In genomic region chr13:69645694-69646423, GRCm38 (mm10) we compare ENCODE assay signal across 28 mouse cellular contexts. TPM values are rescaled to one million over a fixed set of nuclear protein-coding genes. Genes with fewer than 3 reads are reported as not detected.
DNase-seq lines count a peak whose midpoint lies in the region; ATAC-seq and TF ChIP-seq lines count a peak whose summit lies in the region.
"Had no signal": no experiment of that assay in that cellular context is flagged by ENCODE, and none has a peak within 500 bp of the region (broad histone marks: within the 10 kb centered on the region; RNA-seq: fewer than 3 reads in every experiment).

No protein-coding gene starts in this region.

- no peaks in the 10 kb centered on the region for H3K36me3 ChIP-seq in hindbrain, postnatal 0 days (ENCODE audit: insufficient read depth, low read length)
- no peaks in the 10 kb centered on the region for H3K36me3 ChIP-seq in hindbrain, embryonic 12.5 days
- no peaks in the 10 kb centered on the region for H3K36me3 ChIP-seq in midbrain, postnatal 0 days (ENCODE audit: insufficient read depth, low read length)
- no peaks in the 10 kb centered on the region for H3K36me3 ChIP-seq in midbrain, embryonic 11.5 days (ENCODE audit: control insufficient read depth, insufficient read depth, low read length)
- H3K36me3 ChIP-seq: embryonic facial prominence, embryonic 12.5 days; hindbrain, embryonic 15.5 days had no signal

- no peak overlapping the region for H3K4me2 ChIP-seq in hindbrain, postnatal 0 days (ENCODE audit: low read depth, low read length)
- H3K4me2 ChIP-seq in hindbrain, embryonic 12.5 days (replicated peaks) = no peak overlapping the region
- H3K4me2 ChIP-seq in midbrain, postnatal 0 days (ENCODE audit: low read depth, low read length, poor library complexity, severe bottlenecking) = no peak overlapping the region
- H3K4me2 ChIP-seq in midbrain, embryonic 11.5 days = no peak overlapping the region
- H3K4me2 ChIP-seq: embryonic facial prominence, embryonic 12.5 days; forebrain, embryonic 13.5 days; heart, embryonic 13.5 days; hindbrain, embryonic 15.5 days; limb, embryonic 12.5 days; lung, embryonic 14.5 days; neural tube, embryonic 13.5 days had no signal

- no peak overlapping the region for H3K4me3 ChIP-seq in hindbrain, postnatal 0 days (ENCODE audit: low read length)
- H3K4me3 ChIP-seq in hindbrain, embryonic 12.5 days = no peak overlapping the region
- H3K4me3 ChIP-seq in midbrain, postnatal 0 days (ENCODE audit: low read depth, low read length) = no peak overlapping the region
- no peak overlapping the region for H3K4me3 ChIP-seq in midbrain, embryonic 11.5 days (ENCODE audit: low read depth, low read length)
- H3K4me3 ChIP-seq: embryonic facial prominence, embryonic 12.5 days; erythroblast, embryonic 14.5 days; forebrain, embryonic 13.5 days; heart, embryonic 13.5 days; hindbrain, embryonic 15.5 days; limb, embryonic 12.5 days; neural tube, embryonic 13.5 days had no signal

- H3K4me1 ChIP-seq in hindbrain, postnatal 0 days (ENCODE audit: insufficient read depth, low read length) = no peaks in the 10 kb centered on the region
- H3K4me1 ChIP-seq in hindbrain, embryonic 12.5 days = no peaks in the 10 kb centered on the region
- no peaks in the 10 kb centered on the region for H3K4me1 ChIP-seq in midbrain, postnatal 0 days (ENCODE audit: insufficient read depth, low read length)
- H3K4me1 ChIP-seq in midbrain, embryonic 11.5 days (ENCODE audit: control insufficient read depth, insufficient read depth, low read length) = no peaks in the 10 kb centered on the region
- H3K4me1 ChIP-seq: embryonic facial prominence, embryonic 12.5 days; forebrain, embryonic 13.5 days; heart, embryonic 13.5 days; hindbrain, embryonic 15.5 days; limb, embryonic 12.5 days; neural tube, embryonic 13.5 days had no signal

- ATAC-seq in hindbrain, postnatal 0 days = peak; percentile 61
- no peak for ATAC-seq in hindbrain, embryonic 12.5 days (ENCODE audit: low FRiP score)
- ATAC-seq in midbrain, postnatal 0 days (ENCODE audit: low FRiP score) = peak; percentile 68; the same call in 1 of the 2 replicates
- ATAC-seq in midbrain, embryonic 11.5 days (ENCODE audit: low FRiP score) = no peak
- ATAC-seq: forebrain, embryonic 13.5 days; intestine, embryonic 16.5 days had no signal

- TF ChIP-seq CTCF in hindbrain, postnatal 0 days (IDR thresholded peaks at IDR 0.05; ENCODE audit: low read depth) = no peak
- no peak for TF ChIP-seq CTCF in midbrain, postnatal 0 days (IDR thresholded peaks at IDR 0.05)

- H3K9me3 ChIP-seq in hindbrain, postnatal 0 days (ENCODE audit: low read length) = no peaks in the 10 kb centered on the region
- no peaks in the 10 kb centered on the region for H3K9me3 ChIP-seq in hindbrain, embryonic 12.5 days (replicated peaks)
- H3K9me3 ChIP-seq in midbrain, postnatal 0 days (ENCODE audit: low read length) = no peaks in the 10 kb centered on the region
- H3K9me3 ChIP-seq in midbrain, embryonic 11.5 days (ENCODE audit: control insufficient read depth, low read length) = no peaks in the 10 kb centered on the region
- H3K9me3 ChIP-seq: embryonic facial prominence, embryonic 12.5 days; forebrain, embryonic 13.5 days; heart, embryonic 13.5 days; hindbrain, embryonic 15.5 days; limb, embryonic 12.5 days; neural tube, embryonic 13.5 days had no signal

- H3K27ac ChIP-seq in hindbrain, postnatal 0 days = no peak overlapping the region; the same call in 1 of the 2 replicates
- no peak overlapping the region for H3K27ac ChIP-seq in hindbrain, embryonic 12.5 days
- no peak overlapping the region; the same call in 1 of the 2 replicates for H3K27ac ChIP-seq in midbrain, postnatal 0 days (ENCODE audit: low read depth, low read length)
- H3K27ac ChIP-seq in midbrain, embryonic 11.5 days (ENCODE audit: low read depth, low read length) = no peak overlapping the region
- H3K27ac ChIP-seq: embryonic facial prominence, embryonic 12.5 days; forebrain, embryonic 13.5 days; heart, embryonic 13.5 days; hindbrain, embryonic 15.5 days; limb, embryonic 12.5 days; liver, embryonic 14.5 days; neural tube, embryonic 13.5 days; stomach, postnatal 0 days had no signal

- H3K27me3 ChIP-seq in hindbrain, postnatal 0 days (ENCODE audit: insufficient read depth, low read length) = no peaks in the 10 kb centered on the region
- no peaks in the 10 kb centered on the region for H3K27me3 ChIP-seq in hindbrain, embryonic 12.5 days
- no peaks in the 10 kb centered on the region for H3K27me3 ChIP-seq in midbrain, postnatal 0 days (ENCODE audit: insufficient read depth, low read length)
- no peaks in the 10 kb centered on the region for H3K27me3 ChIP-seq in midbrain, embryonic 11.5 days (ENCODE audit: control insufficient read depth, insufficient read depth, low read length)
- H3K27me3 ChIP-seq: embryonic facial prominence, embryonic 12.5 days; forebrain, embryonic 13.5 days; hindbrain, embryonic 15.5 days; limb, embryonic 12.5 days; neural tube, embryonic 13.5 days had no signal

- 61% methylated on average over 13 of the region's 13 CpGs for WGBS in hindbrain, postnatal 0 days
- 75% methylated on average over 13 of the region's 13 CpGs for WGBS in hindbrain, embryonic 12.5 days
- WGBS in midbrain, postnatal 0 days = 58% methylated on average over 13 of the region's 13 CpGs
- WGBS in midbrain, embryonic 11.5 days = 84% methylated on average over 13 of the region's 13 CpGs

- H3K9ac ChIP-seq in hindbrain, postnatal 0 days (replicated peaks; ENCODE audit: low read length) = no peak overlapping the region
- H3K9ac ChIP-seq in hindbrain, embryonic 12.5 days = no peak overlapping the region
- H3K9ac ChIP-seq in midbrain, postnatal 0 days (replicated peaks; ENCODE audit: low read length, poor library complexity, severe bottlenecking) = no peak overlapping the region
- H3K9ac ChIP-seq in midbrain, embryonic 11.5 days (ENCODE audit: low read length) = no peak overlapping the region
- H3K9ac ChIP-seq: embryonic facial prominence, embryonic 12.5 days; forebrain, embryonic 13.5 days; heart, embryonic 13.5 days; hindbrain, embryonic 15.5 days; limb, embryonic 12.5 days; liver, embryonic 14.5 days; lung, embryonic 14.5 days; neural tube, embryonic 13.5 days had no signal

- peak; percentile 11 for DNase-seq in cerebellum, adult 9-10 months
- no peak for DNase-seq in cerebellum, adult 18-20 months
- peak; percentile 24 for DNase-seq in hindbrain, postnatal 0 days (ENCODE audit: low spot score)
- peak; percentile 40 for DNase-seq in midbrain, postnatal 0 days (ENCODE audit: low spot score)
- no peak for DNase-seq in midbrain, embryonic 11.5 days (ENCODE audit: low spot score, missing footprints)
- DNase-seq in retina, embryonic 14.5 days (ENCODE audit: low spot score) = peak; percentile 63
- no peak for DNase-seq in natural killer cell, adult 2 months (ENCODE audit: low spot score in 2 of 2)
- DNase-seq: adrenal gland, postnatal 14 days; gastrocnemius, postnatal 14 days; heart, adult 18-20 months; kidney, adult 9 months; kidney, postnatal 25 days; layer of hippocampus, postnatal 36 days; lung, embryonic 14.5 days; lung, postnatal 36 days; right cerebral cortex, postnatal 14 days; thymus, postnatal 14 days had no signal

RNA-seq across cellular contexts. Expression of gene Srd5a1, which starts 34.6 kb away (rescaled TPM):
- total RNA-seq in hindbrain, postnatal 0 days (2014; rRNA removed) = 19.6 and 22.6 TPM in 2 replicates
- 32.8 and 34.7 TPM in 2 replicates for polyA plus RNA-seq in hindbrain, postnatal 0 days (2015; fragmentation: Nextera tagmentation; extraction: Ambion mirVana)
- 22.0 and 26.7 TPM in 2 replicates for polyA plus RNA-seq in hindbrain, embryonic 12.5 days (2016; fragmentation: Nextera tagmentation; extraction: Ambion mirVana)
- total RNA-seq in midbrain, postnatal 0 days (2014; rRNA removed) = 20.6 and 22.9 TPM in 2 replicates
- 35.9 and 36.3 TPM in 2 replicates for polyA plus RNA-seq in midbrain, postnatal 0 days (2015; fragmentation: Nextera tagmentation; extraction: Ambion mirVana)
- 19.4 and 24.9 TPM in 2 replicates for polyA plus RNA-seq in midbrain, embryonic 11.5 days (2014; fragmentation: Nextera tagmentation; extraction: Ambion mirVana)

Comparison
In these comparisons a context has a peak if more than half of its experiments do, and no peak if none do; other contexts are left out.
1. DNase-seq: peak in cerebellum, adult 9-10 months (single experiment), hindbrain, postnatal 0 days (single experiment), midbrain, postnatal 0 days (single experiment) and retina, embryonic 14.5 days (single experiment); none in cerebellum, adult 18-20 months (0 of 2), midbrain, embryonic 11.5 days (single experiment) and natural killer cell, adult 2 months (0 of 2).
2. ATAC-seq: peak in hindbrain, postnatal 0 days (single experiment) and midbrain, postnatal 0 days (single experiment); none in hindbrain, embryonic 12.5 days (single experiment) and midbrain, embryonic 11.5 days (single experiment).